Mouse (Mus musculus) heart, postnatal 0 days (tissue): Measurements from ENCODE around the gene Sept1.

Source experiments
- CTCF ChIP-seq: IDR thresholded peaks from 2 replicates; pipeline ENCODE4 v1.5.1; 2016; ENCODE audit warnings: antibody characterized with exemption, control low read depth, low read depth
- EP300 ChIP-seq: IDR thresholded peaks from 2 replicates; pipeline ENCODE4 v1.6.1; 2016; ENCODE audit warnings: antibody characterized with exemption, low read depth

DNA sequence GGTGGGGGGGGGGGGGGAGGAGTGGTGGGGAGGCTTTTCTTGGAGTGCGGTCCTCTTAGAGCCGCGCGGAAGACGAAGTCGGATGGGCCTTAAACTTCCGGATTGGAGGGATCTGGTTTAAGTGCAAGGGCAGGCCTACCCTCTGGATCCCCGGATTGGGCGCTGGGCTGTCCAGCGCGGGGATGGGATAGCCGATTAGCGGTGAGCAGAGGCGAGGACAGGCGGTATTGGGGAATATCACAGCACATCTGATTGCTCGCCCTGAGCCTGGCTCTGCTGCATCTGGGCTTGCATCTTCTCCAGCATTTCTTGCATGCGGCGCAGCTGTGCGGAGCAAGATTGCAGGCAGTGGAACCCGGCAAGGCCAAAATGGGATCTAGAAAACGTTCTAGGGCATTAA, 18.4 kb downstream of the Sept1 start:
- TF ChIP-seq CTCF (no peak), EP300 (no peak)
